Mouse (Mus musculus) hindbrain, embryonic 12.5 days (tissue): ENCODE measurements around the gene Ergic1. TPM values are rescaled to one million over a fixed set of nuclear protein-coding genes. Genes with fewer than 3 reads are reported as not detected.

Experiments
- ATAC-seq: fragments of 200-750 bp; cut with Nextera tagmentation; 2 replicates; pipeline ENCODE4 v1.8.0; 2017; ENCODE audit warnings: moderate TSS enrichment; ENCODE audit not compliant: low FRiP score
- H3K27ac ChIP-seq: fragments of 300-500 bp; sonication (generic); 2 replicates; pipeline ENCODE4 v1.5.1; 2016; ENCODE audit warnings: mild to moderate bottlenecking
- H3K27me3 ChIP-seq: fragments of 300-500 bp; sonication (generic); 2 replicates; pipeline ENCODE4 v1.6.1; 2016; ENCODE audit warnings: mild to moderate bottlenecking
- H3K36me3 ChIP-seq: fragments of 300-500 bp; sonication (generic); 2 replicates; pipeline ENCODE4 v1.6.1; 2016; ENCODE audit warnings: mild to moderate bottlenecking
- H3K4me1 ChIP-seq: fragments of 300-500 bp; sonication (generic); 2 replicates; pipeline ENCODE4 v1.6.1; 2016
- H3K4me2 ChIP-seq: fragments of 300-500 bp; sonication (generic); replicated peaks from 2 replicates; pipeline ENCODE4 v1.6.1; 2016; ENCODE audit warnings: mild to moderate bottlenecking
- H3K4me3 ChIP-seq: fragments of 300-500 bp; sonication (generic); 2 replicates; pipeline ENCODE4 v1.5.1; 2016; ENCODE audit warnings: mild to moderate bottlenecking
- H3K9ac ChIP-seq: fragments of 300-500 bp; sonication (generic); 2 replicates; pipeline ENCODE4 v1.6.1; 2016; ENCODE audit warnings: mild to moderate bottlenecking, moderate library complexity
- H3K9me3 ChIP-seq: fragments of 300-500 bp; sonication (generic); replicated peaks from 2 replicates; pipeline ENCODE4 v1.6.1; 2016; ENCODE audit warnings: mild to moderate bottlenecking
- WGBS: fragments of 180-500 bp; shearing (Covaris S2); methylation state at CpG from one replicate; pipeline ENCODE4 v1.1.7; 2016; 5-methylcytosine and 5-hydroxymethylcytosine counted together
- polyA plus RNA-seq: library from polyadenylated mRNA; unstranded; fragments of >200 nt; fragmentation: Nextera tagmentation; extraction: Ambion mirVana; gene quantifications from 2 replicates; pipeline ENCODE4 v1.2.1, GENCODE M21; 2016

Ergic1 gene
- polyA plus RNA-seq, 1 experiment from 2014 or later: 85.3 TPM

DNA sequence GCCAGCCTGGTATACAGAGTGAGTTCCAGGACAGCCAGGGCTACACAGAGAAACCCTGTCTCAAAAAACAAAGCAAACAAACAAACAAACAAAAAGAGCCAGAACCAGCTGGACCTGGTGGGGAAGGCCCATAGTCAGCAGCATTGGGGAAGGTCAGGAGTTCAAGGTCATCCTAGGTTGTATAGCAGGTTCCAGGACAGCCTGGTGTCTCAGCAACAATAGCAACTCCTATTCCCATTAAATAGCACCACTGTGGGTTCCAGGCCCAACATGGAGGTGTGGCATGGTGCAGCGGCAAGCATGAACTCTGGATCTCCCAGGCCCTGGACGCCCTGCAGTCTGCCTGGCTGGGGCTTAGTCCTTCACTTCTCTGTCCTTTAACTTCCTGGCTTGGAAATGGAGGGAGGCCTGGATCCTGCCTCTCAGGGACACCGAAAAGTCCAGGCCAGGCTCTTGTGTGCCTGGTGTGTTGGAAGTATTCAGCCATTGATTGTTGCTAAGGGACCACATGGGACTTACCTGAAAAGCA is 19.6 kb downstream of the Ergic1 start:
- Histone ChIP-seq H3K9ac (no peak overlapping the region), H3K4me1 (peaks cover 17% of the 10 kb centered on the region), H3K36me3 (peaks cover 19% of the 10 kb centered on the region; the same call in 1 of the 2 replicates), H3K9me3 (no peaks in the 10 kb centered on the region), H3K4me2 (no peak overlapping the region), H3K27ac (no peak overlapping the region), H3K4me3 (no peak overlapping the region), H3K27me3 (no peaks in the 10 kb centered on the region)
- WGBS: 98% methylated on average over 3 of the region's 3 CpGs
- no peak for ATAC-seq

DNA sequence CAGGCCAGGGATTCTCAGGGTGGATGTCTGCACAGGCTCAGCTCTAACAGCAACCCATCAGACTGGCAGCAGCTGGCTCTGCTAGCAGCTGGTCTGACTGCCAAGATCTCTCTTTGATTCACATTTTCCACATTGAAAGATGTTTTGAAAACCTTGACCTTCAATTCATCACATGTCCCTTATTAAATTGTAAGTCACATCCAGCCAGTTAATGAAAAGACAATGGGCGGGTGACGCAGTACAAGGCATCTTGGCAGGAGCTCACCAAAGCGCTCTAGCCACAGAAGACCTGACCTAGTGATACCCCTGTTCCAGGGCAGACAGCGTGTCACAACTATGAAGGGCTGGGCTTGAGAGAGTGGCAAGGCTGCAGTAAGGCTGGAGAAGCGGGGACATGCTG is 21.0 kb downstream of the Ergic1 start:
- H3K9ac ChIP-seq: no peak overlapping the region
- H3K4me3 ChIP-seq: no peak overlapping the region
- 88% methylated on average over 5 of the region's 5 CpGs for WGBS
- no peaks in the 10 kb centered on the region for H3K27me3 ChIP-seq
- no peak for ATAC-seq
- no peak overlapping the region for H3K27ac ChIP-seq
- no peak overlapping the region for H3K4me2 ChIP-seq
- H3K36me3 ChIP-seq: peaks cover 16% of the 10 kb centered on the region
- H3K4me1 ChIP-seq: peaks cover 17% of the 10 kb centered on the region
- no peaks in the 10 kb centered on the region for H3K9me3 ChIP-seq

DNA sequence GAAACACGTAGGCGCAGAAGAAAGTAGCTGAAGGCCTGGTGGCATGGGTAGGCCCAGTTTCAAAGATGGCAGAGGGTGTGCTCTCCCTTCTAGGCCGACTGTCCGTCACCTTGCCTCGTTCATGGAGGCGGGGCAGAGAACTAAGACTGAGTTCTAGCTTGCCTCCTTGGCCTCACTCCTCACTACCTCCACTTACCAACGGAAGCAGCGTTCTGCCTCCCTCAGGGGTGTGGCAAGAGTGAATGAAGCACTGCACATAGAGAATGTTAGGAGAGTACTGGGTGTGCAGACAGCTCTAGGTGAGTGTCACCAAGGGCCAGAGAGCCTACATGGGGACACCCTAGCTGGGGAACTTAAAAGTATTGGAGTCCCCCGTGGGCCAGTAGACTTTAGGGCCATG is 21.8 kb downstream of the Ergic1 start:
- Histone ChIP-seq H3K36me3 (peaks cover 17% of the 10 kb centered on the region), H3K9ac (no peak overlapping the region), H3K4me1 (peaks cover 17% of the 10 kb centered on the region), H3K4me2 (no peak overlapping the region), H3K9me3 (no peaks in the 10 kb centered on the region), H3K4me3 (no peak overlapping the region), H3K27me3 (no peaks in the 10 kb centered on the region), H3K27ac (no peak overlapping the region)
- 98% methylated on average over 9 of the region's 9 CpGs for WGBS
- ATAC-seq: no peak

DNA sequence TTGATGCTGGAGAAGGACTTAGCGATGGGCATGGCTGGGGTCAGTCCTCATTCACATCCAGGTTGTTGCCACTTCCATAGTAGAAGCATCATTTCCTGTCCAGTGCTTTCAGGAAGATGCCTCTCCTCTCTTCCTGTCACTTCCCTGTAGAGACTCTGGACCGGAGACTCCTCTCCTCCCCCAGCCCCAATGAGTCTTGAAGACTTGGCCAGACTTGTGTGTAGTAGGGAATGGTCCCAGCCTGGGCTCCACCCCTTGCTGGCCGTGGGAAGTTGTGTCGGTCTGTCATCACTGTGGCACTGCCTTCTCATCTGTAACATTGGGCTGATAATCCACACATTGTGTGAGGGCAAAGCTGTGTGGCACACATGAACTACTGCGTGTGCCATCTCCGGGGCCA is 22.3 kb downstream of the Ergic1 start:
- Histone ChIP-seq H3K27ac (peak overlapping the region; percentile 55; the same call in 1 of the 2 replicates), H3K9ac (no peak overlapping the region), H3K4me2 (no peak overlapping the region), H3K36me3 (peaks cover 15% of the 10 kb centered on the region), H3K4me1 (peaks cover 17% of the 10 kb centered on the region), H3K4me3 (no peak overlapping the region), H3K27me3 (no peaks in the 10 kb centered on the region), H3K9me3 (no peaks in the 10 kb centered on the region)
- WGBS: 90% methylated on average over 6 of the region's 6 CpGs
- ATAC-seq: no peak

DNA sequence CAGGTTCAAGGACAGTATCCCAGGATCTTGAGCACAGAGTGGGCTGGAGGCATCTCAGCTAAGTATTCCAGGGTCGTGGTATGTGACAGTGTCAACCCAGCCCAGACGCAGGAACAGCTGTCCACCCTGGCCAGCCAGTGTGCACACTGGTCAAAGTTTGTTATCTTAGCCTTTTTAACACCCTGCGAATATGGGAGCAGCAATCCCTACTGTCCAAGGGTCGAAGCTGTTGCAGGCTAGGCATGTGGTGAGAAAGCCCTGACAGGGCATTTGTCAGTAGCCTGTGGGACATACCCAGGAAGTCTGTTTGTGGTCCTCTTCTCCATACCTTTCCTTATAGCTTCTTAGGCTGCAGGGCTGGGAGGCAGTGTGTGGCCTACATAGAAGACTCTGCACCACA is 22.8 kb downstream of the Ergic1 start:
- H3K4me1 ChIP-seq: peaks cover 17% of the 10 kb centered on the region
- no peaks in the 10 kb centered on the region for H3K9me3 ChIP-seq
- H3K4me3 ChIP-seq: no peak overlapping the region
- peaks cover 16% of the 10 kb centered on the region for H3K36me3 ChIP-seq
- peak overlapping the region; percentile 6; the same call in 1 of the 2 replicates for H3K4me2 ChIP-seq
- H3K27me3 ChIP-seq: no peaks in the 10 kb centered on the region
- 0 out of 2 replicates have a peak, but pooled peaks have one; percentile 8 for ATAC-seq
- H3K9ac ChIP-seq: no peak overlapping the region
- 77% methylated on average over 4 of the region's 4 CpGs for WGBS
- H3K27ac ChIP-seq: peak overlapping the region; percentile 55

DNA sequence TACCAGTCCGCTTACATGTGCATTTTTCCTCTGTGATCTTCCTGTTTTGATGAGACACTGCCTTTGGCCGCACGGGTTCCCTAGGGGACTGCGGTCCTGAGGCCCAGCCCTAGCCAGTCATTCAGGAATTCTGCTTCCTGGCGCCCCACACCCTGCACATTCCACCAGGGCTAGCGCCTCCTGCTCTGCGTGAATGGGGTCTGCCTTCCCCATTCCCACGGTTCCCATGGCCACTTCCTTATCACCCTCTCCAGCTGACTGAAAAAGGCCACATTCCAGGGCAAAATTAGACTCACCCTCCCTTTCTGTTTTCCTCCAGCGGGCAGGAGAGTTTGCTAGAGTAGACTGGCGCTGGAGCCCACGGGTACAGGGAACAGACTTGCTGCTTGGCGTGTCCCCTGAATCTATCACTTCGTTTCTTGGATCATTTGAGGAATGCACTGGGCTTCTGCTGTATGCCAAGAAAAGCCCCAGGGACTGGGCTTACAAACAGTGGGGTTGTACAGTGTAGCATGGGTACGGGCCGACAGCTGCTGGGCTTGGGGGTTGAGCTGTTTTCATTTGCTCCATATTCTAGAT is 23.4 kb downstream of the Ergic1 start:
- peak; percentile 73 for ATAC-seq
- Histone ChIP-seq H3K9ac (no peak overlapping the region), H3K27ac (peak overlapping the region; percentile 55)

DNA sequence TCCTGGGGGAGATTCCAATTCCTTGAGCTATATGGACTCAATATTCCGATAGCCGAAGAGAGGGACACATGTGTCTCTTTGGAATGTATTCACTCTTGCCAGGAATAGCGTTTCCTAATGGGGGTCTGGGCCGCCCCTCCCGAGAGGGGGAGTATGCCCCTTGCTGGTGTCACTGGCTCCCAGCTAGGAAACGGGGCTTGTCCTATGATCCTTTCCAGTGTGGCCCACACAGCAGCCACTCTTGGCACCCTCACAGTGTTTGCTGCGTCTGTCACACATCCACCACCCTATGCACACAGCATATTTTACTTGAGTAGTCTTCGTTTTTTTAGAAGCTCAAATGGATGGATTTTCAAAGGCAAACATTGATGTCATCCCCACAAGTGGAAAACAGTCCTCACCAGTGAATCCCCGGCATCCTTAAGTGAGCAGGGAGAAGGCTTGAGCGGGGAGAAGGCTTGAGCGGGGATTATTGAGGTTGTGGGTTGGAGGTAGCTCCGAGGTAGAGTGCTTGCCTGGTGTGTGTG is 26.7 kb downstream of the Ergic1 start:
- no peaks in the 10 kb centered on the region for H3K9me3 ChIP-seq
- no peak for ATAC-seq
- H3K27me3 ChIP-seq: no peaks in the 10 kb centered on the region
- H3K4me3 ChIP-seq: no peak overlapping the region
- 90% methylated on average over 12 of the region's 12 CpGs for WGBS
- peaks cover 19% of the 10 kb centered on the region for H3K36me3 ChIP-seq
- H3K4me2 ChIP-seq: no peak overlapping the region
- no peak overlapping the region for H3K27ac ChIP-seq
- H3K9ac ChIP-seq: no peak overlapping the region
- H3K4me1 ChIP-seq: peaks cover 14% of the 10 kb centered on the region

More for the DNA sequence above, 23.4 kb downstream of the Ergic1 start:
- H3K36me3 ChIP-seq: peaks cover 16% of the 10 kb centered on the region
- peak overlapping the region; percentile 6; the same call in 1 of the 2 replicates for H3K4me2 ChIP-seq
- WGBS: 51% methylated on average over 15 of the region's 15 CpGs
- H3K4me1 ChIP-seq: peaks cover 17% of the 10 kb centered on the region
- no peak overlapping the region for H3K4me3 ChIP-seq
- H3K27me3 ChIP-seq: no peaks in the 10 kb centered on the region
- no peaks in the 10 kb centered on the region for H3K9me3 ChIP-seq

DNA sequence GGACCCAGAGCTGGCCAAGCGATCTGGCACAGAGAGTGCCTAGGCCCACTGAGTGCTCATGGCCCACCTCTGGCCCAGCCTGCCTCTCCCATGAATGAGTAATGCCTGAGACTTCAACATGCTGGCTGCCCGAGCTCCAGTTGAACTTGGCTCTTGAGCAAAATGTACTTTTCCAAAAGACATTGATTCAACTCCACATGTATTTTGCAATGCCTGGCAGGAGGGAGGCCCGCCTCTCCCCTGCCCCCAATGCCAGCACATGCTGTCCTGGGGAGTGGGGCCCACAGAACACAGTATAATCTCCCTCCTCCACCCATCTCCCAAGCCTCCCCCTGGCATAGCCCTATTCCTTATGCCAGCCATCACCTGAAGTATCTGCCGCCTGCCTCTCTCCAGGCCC is 31.2 kb downstream of the Ergic1 start:
- Histone ChIP-seq H3K9me3 (no peaks in the 10 kb centered on the region), H3K4me3 (no peak overlapping the region), H3K4me2 (no peak overlapping the region), H3K27ac (no peak overlapping the region), H3K9ac (no peak overlapping the region), H3K27me3 (no peaks in the 10 kb centered on the region), H3K4me1 (peaks cover 19% of the 10 kb centered on the region; the same call in 1 of the 2 replicates), H3K36me3 (peaks cover 20% of the 10 kb centered on the region; the same call in 1 of the 2 replicates)
- 95% methylated on average over 4 of the region's 4 CpGs for WGBS
- no peak for ATAC-seq

DNA sequence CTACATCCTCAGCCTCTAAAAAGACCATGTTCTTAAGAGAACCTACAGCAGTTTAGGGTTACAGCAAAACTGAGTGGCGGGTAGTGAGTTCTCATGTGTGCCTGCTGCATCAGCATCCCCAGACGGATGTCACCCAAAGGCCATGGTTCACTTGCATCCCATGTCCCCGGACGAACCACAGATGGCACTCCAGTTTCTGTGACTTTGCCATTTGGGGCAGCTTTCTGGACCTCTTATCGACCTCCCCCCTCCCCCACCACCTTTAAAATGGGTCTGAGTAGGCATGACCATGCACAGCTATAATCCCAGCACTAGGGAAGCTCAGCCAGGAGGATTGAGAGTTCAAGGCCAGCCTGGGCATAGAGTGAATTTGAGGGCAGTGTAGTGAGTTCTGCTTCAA is 31.9 kb downstream of the Ergic1 start:
- peaks cover 15% of the 10 kb centered on the region; the same call in 1 of the 2 replicates for H3K36me3 ChIP-seq
- no peak for ATAC-seq
- peaks cover 19% of the 10 kb centered on the region; the same call in 1 of the 2 replicates for H3K4me1 ChIP-seq
- H3K4me2 ChIP-seq: no peak overlapping the region
- no peak overlapping the region for H3K4me3 ChIP-seq
- no peak overlapping the region for H3K27ac ChIP-seq
- no peaks in the 10 kb centered on the region for H3K27me3 ChIP-seq
- no peaks in the 10 kb centered on the region for H3K9me3 ChIP-seq
- WGBS: 94% methylated on average over 5 of the region's 5 CpGs
- no peak overlapping the region for H3K9ac ChIP-seq

DNA sequence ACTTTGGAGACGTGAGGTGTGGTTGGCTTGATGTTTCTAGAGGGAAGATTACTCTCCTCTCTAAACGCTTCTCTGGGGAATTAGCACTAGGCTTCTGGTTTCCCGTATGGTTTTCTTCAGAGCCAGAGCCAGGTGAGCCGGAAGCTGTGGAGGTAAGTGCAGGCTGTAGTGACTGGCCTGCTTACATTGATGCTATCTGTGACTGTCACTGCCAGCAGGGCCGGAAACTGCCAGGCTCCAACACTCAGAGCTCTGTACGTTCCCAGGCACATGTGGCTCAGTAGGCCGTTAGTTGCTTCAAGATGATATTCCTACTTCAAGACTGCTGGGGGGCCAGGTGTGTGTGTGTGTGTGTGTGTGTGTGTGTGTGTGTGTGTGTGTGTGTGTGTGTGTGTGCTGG is 32.9 kb downstream of the Ergic1 start:
- 89% methylated on average over 7 of the region's 7 CpGs for WGBS
- no peaks in the 10 kb centered on the region for H3K9me3 ChIP-seq
- no peak for ATAC-seq
- H3K4me1 ChIP-seq: peaks cover 19% of the 10 kb centered on the region; the same call in 1 of the 2 replicates
- H3K27me3 ChIP-seq: no peaks in the 10 kb centered on the region
- peaks cover 10% of the 10 kb centered on the region; the same call in 1 of the 2 replicates for H3K36me3 ChIP-seq
- no peak overlapping the region for H3K4me3 ChIP-seq
- H3K27ac ChIP-seq: no peak overlapping the region
- H3K4me2 ChIP-seq: no peak overlapping the region
- H3K9ac ChIP-seq: no peak overlapping the region

DNA sequence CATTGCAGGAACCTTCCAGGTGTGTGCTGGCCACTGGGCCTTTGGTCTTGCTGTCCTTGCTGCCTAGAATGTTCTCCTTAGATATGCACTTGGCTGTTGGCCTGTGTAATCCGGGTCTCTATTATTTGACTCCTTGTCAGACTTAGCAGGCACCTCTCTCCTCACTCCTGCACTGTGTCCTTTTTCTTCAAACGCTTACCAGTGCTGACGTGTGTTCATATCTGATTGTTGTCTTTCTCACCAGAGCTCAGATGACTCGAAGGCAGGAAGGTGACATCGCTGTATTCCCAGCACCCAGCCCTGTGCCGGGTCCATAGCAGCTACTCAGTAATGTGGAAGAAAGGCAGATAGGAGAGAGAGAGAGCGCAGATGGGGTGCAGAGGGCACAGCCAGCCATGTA is 33.7 kb downstream of the Ergic1 start:
- H3K27me3 ChIP-seq: no peaks in the 10 kb centered on the region
- WGBS: 89% methylated on average over 7 of the region's 7 CpGs
- no peak for ATAC-seq
- H3K9ac ChIP-seq: no peak overlapping the region
- H3K9me3 ChIP-seq: no peaks in the 10 kb centered on the region
- H3K4me3 ChIP-seq: no peak overlapping the region
- peaks cover 10% of the 10 kb centered on the region; the same call in 1 of the 2 replicates for H3K36me3 ChIP-seq
- no peak overlapping the region for H3K4me2 ChIP-seq
- H3K27ac ChIP-seq: 0 out of 2 replicates have a peak overlapping the region, but pooled peaks have one; percentile 8
- H3K4me1 ChIP-seq: peaks cover 19% of the 10 kb centered on the region; the same call in 1 of the 2 replicates

DNA sequence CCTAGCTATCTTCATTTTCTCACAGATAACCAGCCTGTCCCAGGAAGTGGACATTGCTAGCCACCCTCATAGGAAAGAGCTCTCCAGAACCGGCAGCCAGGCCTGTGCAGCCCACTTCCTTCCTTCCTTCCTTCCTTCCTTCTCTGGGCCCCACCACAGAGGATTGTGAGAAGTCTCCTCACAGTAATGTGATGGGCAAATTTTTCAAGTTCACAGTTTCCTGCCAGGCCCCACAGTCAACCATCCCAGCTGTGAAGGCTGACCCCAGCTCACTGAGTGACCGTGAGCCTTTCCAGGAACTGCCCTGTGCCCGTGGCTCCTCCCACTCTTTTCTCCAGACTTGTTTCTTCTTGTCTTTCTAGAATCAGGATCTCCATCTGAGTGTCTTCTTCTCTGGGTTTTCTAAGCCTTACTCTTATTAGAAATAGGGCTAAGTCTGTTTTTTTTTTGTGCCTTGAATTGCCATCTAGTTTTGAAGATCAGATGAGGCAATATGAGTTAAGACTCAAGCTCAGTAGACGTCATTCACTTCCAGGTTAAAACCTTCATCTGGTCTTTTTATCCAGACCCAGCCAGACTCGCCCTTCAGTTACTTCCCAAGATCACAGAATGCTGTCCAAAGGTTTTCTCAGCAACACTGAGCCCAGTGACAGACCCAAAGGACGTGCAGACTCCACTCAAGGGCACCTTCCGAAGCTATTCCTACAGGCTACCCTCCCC is 34.3 kb downstream of the Ergic1 start:
- H3K9ac ChIP-seq: no peak overlapping the region
- 72% methylated on average over 7 of the region's 7 CpGs for WGBS
- H3K4me3 ChIP-seq: no peak overlapping the region
- ATAC-seq: no peak
- H3K4me2 ChIP-seq: no peak overlapping the region; the same call in 1 of the 2 replicates
- no peaks in the 10 kb centered on the region for H3K27me3 ChIP-seq
- H3K9me3 ChIP-seq: no peaks in the 10 kb centered on the region
- 0 out of 2 replicates have a peak overlapping the region, but pooled peaks have one; percentile 8 for H3K27ac ChIP-seq
- H3K36me3 ChIP-seq: peaks cover 10% of the 10 kb centered on the region; the same call in 1 of the 2 replicates
- peaks cover 19% of the 10 kb centered on the region; the same call in 1 of the 2 replicates for H3K4me1 ChIP-seq
